Mouse (Mus musculus) MEL (cell line): ENCODE results near the gene Fv1.
"Not testable (repeated sequence)": the region's sequence is repeated elsewhere in the genome, so short reads cannot be mapped to it uniquely, and the experiment has no call there.

Experiments
- BHLHE40 ChIP-seq: IDR thresholded peaks from 2 replicates; pipeline ENCODE4 v1.6.1; 2012; ENCODE audit warnings: low read depth, mild to moderate bottlenecking, inconsistent platforms, low read length, improper control_type of control experiment, borderline replicate concordance
- CTCF ChIP-seq, 3 experiments: IDR thresholded peaks in 2 of 3; conservative IDR thresholded peaks in 1 of 3; 2 replicates each; pipeline ENCODE4 v1.5.1; 2011 to 2012; ENCODE audit warnings: low read length in 3 of 3, low read depth in 2 of 3, mild to moderate bottlenecking in 2 of 3, improper control_type of control experiment in 1 of 3, inconsistent platforms in 1 of 3, mixed read lengths in 1 of 3, moderate library complexity in 1 of 3; ENCODE audit not compliant: control insufficient read depth in 1 of 3, insufficient read depth in 1 of 3, poor library complexity in 1 of 3, severe bottlenecking in 1 of 3
- ELF1 ChIP-seq: IDR thresholded peaks from 2 replicates; pipeline ENCODE4 v1.6.1; 2014; ENCODE audit warnings: low read depth, mild to moderate bottlenecking, inconsistent platforms, low read length, improper control_type of control experiment, moderate library complexity
- EP300 ChIP-seq, 2 experiments: IDR thresholded peaks; 2 replicates each; pipeline ENCODE4 v1.6.1; 2011; ENCODE audit warnings: improper control_type of control experiment in 2 of 2, low read length in 2 of 2, low read depth in 1 of 2, mild to moderate bottlenecking in 1 of 2
- GATA1 ChIP-seq: IDR thresholded peaks from 2 replicates; pipeline ENCODE4 v1.6.1; 2011; ENCODE audit warnings: low read depth, low read length, improper control_type of control experiment
- HCFC1 ChIP-seq: IDR thresholded peaks from 2 replicates; pipeline ENCODE4 v1.6.1; 2012; ENCODE audit warnings: low read depth, mild to moderate bottlenecking, inconsistent platforms, low read length, improper control_type of control experiment, moderate library complexity
- KAT2A ChIP-seq: conservative IDR thresholded peaks from 2 replicates; pipeline ENCODE4 v1.6.1; 2012; ENCODE audit warnings: low read depth, low read length, improper control_type of control experiment, inconsistent platforms
- MYC ChIP-seq: IDR thresholded peaks from 2 replicates; pipeline ENCODE4 v1.6.1; 2011; ENCODE audit warnings: low read depth, mild to moderate bottlenecking, low read length, improper control_type of control experiment, moderate library complexity
- POLR2A ChIP-seq, 2 experiments: IDR thresholded peaks; 2 replicates each; pipeline ENCODE4 v1.6.1; 2011 to 2012; ENCODE audit warnings: low read length in 2 of 2, mild to moderate bottlenecking in 2 of 2, control low read depth in 1 of 2, improper control_type of control experiment in 1 of 2, low read depth in 1 of 2, moderate library complexity in 1 of 2; ENCODE audit not compliant: control insufficient read depth in 1 of 2, insufficient read depth in 1 of 2, poor library complexity in 1 of 2
- POLR2AphosphoS2 ChIP-seq: IDR thresholded peaks from 2 replicates; pipeline ENCODE4 v1.6.1; 2011; ENCODE audit warnings: low read length, improper control_type of control experiment
- POLR2AphosphoS5 ChIP-seq: IDR thresholded peaks from 2 replicates; pipeline ENCODE4 v1.6.1; 2012; ENCODE audit warnings: low read depth, borderline replicate concordance, mild to moderate bottlenecking, inconsistent platforms, low read length, moderate library complexity, mixed read lengths
- TAL1 ChIP-seq: IDR thresholded peaks from 2 replicates; pipeline ENCODE4 v1.6.1; 2012; ENCODE audit warnings: mild to moderate bottlenecking, inconsistent platforms, low read length, moderate library complexity, mixed read lengths
- USF1 ChIP-seq: IDR thresholded peaks from 2 replicates; pipeline ENCODE4 v1.6.1; 2014; ENCODE audit warnings: low read depth, mild to moderate bottlenecking, inconsistent platforms, low read length, improper control_type of control experiment, moderate library complexity
- ZKSCAN1 ChIP-seq: IDR thresholded peaks from 2 replicates; pipeline ENCODE4 v1.6.1; 2012; ENCODE audit warnings: low read depth, mild to moderate bottlenecking, inconsistent platforms, low read length, improper control_type of control experiment, moderate library complexity

- TF ChIP-seq POLR2AphosphoS5; GATA1; CTCF (IDR thresholded peaks at IDR 0.05 in 2 of 3, conservative IDR thresholded peaks at IDR 0.05 in 1 of 3; ENCODE audit: control insufficient read depth in 1 of 3, insufficient read depth in 1 of 3, low read depth in 2 of 3, low read length in 3 of 3, poor library complexity in 1 of 3, severe bottlenecking in 1 of 3); ZKSCAN1; POLR2A (IDR thresholded peaks at IDR 0.05; ENCODE audit: control insufficient read depth in 1 of 2, insufficient read depth in 1 of 2, low read depth in 1 of 2, low read length in 2 of 2, poor library complexity in 1 of 2); KAT2A; BHLHE40; MYC; TAL1; ELF1; POLR2AphosphoS2; USF1; HCFC1; EP300 (IDR thresholded peaks at IDR 0.05; ENCODE audit: low read depth in 1 of 2, low read length in 2 of 2): not testable (repeated sequence)
These were observed 2.0 kb upstream of the Fv1 start for GRCm38 (mm10) chr4:147866793-147867192.
